Mouse (Mus musculus): Measurements from ENCODE around the gene Gm10309. TPM values are rescaled to one million over a fixed set of nuclear protein-coding genes. Genes with fewer than 3 reads are reported as not detected.
"Not testable (repeated sequence)": the region's sequence is repeated elsewhere in the genome, so short reads cannot be mapped to it uniquely, and the experiment has no call there.

Gene Gm10309
- total RNA-seq, 2 experiments from 2014 or later: not detected

- ATAC-seq (replicated peaks; ENCODE audit: poor library complexity): not testable (repeated sequence)
These were observed 27.6 kb downstream of the Gm10309 start for GRCm38 (mm10) chr17:86477401-86477800.

GRCm38 (mm10) chr17:86476674-86477073, 28.4 kb downstream of the Gm10309 start:
- no peak for ATAC-seq (replicated peaks; ENCODE audit: poor library complexity)

- ATAC-seq (replicated peaks; ENCODE audit: poor library complexity): no peak
These were observed 33.3 kb downstream of the Gm10309 start for GRCm38 (mm10) chr17:86471684-86472083.

DNA sequence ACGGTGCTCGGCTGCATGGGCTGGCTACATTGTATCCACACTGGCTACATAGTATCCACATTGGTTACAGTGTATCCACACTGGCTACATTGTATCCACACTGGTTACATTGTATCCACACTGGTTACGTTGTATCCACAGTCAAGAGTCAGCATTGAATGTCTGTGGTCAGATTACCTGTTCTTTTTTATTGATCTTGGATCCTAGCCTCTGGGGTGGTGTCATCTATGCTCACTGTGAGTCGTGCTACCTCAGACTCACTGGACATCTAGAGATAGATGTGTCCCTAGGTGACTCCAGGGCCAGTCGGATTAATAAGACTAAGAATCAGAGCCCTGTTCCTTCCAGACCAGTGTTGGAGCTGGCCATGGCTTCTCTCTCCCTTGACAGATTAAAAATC, 34.9 kb downstream of the Gm10309 start:
- no peak for ATAC-seq (replicated peaks; ENCODE audit: poor library complexity)

GRCm38 (mm10) chr17:86467967-86468366, 37.1 kb downstream of the Gm10309 start:
- no peak for ATAC-seq (replicated peaks; ENCODE audit: poor library complexity)

GRCm38 (mm10) chr17:86467291-86467898, 37.6 kb downstream of the Gm10309 start:
- 0 out of 2 replicates have a peak, but pooled peaks have one; percentile 14 for ATAC-seq (replicated peaks; ENCODE audit: poor library complexity)

DNA sequence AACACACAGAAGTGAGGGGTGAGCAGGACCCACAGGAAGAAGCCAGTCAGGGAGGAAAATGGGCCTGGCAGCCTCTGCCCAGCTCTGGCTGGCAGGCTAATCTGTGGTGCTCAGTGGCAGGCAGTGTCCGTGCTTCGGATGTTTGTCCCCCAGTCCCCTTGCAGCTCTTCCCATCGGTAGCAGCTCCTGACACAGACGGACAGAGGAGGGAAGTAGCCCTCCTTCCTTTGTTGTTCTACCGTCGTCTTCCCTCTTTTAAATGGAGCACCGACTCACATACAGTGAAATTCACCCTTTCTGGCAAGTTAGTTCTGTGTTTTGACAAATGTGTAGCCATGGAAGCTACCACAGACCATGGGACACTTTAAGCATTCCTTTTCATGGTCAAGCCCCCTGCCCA, 38.2 kb downstream of the Gm10309 start:
- no peak for ATAC-seq (replicated peaks; ENCODE audit: poor library complexity)

DNA sequence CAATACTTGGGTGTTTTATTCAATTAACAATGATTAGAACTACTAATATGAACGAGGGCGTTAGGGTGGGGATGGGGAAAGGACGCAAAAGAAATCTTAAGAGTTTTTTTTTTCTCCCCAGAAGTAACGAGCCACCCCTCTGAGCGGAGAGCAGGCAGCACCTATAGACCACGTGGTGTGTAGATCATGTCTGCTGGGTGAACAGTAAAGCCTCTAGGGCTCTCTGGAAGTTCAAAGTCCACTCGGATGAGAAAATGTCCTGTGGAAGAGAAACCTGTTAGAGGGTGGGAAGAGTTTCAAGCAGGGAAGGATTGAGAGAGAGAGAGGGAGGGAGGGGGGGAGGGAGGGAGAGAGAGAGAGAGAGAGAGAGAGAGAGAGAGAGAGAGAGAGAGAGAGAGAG, 38.6 kb downstream of the Gm10309 start:
- ATAC-seq (replicated peaks; ENCODE audit: poor library complexity): no peak

- ATAC-seq (replicated peaks; ENCODE audit: poor library complexity): no peak
These were observed 39.2 kb downstream of the Gm10309 start for GRCm38 (mm10) chr17:86465865-86466264.

DNA sequence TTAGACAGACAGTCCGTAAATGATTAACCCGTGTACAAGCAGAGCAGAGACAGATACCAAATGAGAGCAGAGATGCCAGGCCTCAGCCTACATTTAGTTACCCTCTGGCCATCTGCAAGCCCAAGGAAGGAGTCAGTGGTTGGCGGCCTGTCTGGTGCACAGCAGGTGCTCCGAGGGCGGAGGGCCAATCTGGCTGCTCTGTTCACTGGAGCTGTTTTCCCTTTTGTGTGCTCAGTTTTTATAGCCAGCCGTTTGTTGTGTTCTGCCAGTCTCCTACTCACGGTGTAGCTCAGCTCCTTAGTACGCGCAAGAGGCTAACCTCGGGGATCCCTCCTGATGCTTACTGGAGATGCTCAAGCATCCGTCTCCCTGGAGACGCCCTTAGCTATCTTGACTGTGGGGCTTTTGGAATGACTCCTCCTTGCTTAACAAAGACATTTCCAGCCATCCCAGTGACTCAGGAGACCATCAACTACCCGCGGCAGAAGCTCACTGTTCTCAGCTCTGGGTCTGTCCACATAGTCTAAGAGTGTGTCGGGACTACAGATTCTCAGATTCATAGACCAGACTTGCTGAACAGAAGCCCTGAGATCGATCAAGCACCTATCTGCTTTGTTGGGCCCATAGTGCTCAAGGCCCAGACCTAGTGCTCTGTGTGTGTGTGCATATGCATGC, 40.2 kb downstream of the Gm10309 start:
- no peak for ATAC-seq (replicated peaks; ENCODE audit: poor library complexity)

- no peak for ATAC-seq (replicated peaks; ENCODE audit: poor library complexity)
These were observed 40.8 kb downstream of the Gm10309 start for GRCm38 (mm10) chr17:86464197-86464596.

DNA sequence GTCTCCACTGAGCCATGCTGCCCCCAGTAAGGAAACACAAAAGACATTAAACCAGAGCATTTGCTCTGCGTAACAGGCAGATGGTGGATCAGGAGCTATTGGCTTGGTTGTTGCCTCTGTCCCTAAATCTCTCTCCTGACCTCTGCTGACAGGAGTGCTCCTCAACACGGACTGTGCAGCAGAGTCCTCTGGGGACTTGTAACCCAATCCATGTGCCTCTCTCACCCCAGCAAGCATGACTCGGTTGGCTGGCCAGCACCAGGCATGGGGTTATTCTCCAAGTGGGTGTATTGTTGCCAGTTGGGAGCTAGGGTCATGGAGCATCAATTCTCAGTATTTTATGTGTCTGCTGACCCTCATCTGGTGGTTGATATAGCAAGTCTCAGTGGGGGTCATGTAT, 41.7 kb downstream of the Gm10309 start:
- no peak for ATAC-seq (replicated peaks; ENCODE audit: poor library complexity)

GRCm38 (mm10) chr17:86460645-86461430, 44.2 kb downstream of the Gm10309 start:
- ATAC-seq (replicated peaks; ENCODE audit: poor library complexity): no peak

DNA sequence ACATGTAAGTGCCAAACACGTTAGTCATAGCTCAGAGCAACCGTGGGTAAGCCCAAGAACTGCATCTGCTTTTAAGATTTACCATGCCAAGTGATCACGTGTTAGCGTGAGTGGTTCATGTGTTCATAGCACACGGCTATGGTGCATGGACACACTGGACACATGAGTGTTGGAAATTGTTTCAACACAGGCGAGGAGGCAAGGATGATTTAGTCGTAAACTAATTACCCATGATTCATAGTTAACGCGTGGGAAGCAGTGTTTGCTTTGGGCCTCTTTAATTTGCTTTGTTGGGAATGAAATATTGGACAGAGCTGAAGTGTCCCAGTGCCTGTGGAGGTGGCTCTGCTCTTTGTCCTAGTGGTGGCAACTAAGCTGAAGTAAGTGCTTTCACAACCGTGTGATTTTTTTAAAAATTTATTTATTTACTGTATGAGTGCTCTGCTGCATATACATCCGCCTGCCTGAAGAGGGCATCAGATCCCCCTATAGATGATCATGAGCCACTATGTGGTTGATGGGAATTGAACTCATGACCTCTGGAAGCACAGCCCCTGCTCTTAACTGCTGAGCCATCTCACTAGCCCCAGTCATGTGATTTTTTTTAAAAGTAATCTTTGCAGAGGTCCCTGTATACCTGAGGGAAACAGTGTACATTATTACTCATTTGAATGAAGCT, 46.6 kb downstream of the Gm10309 start:
- ATAC-seq (replicated peaks; ENCODE audit: poor library complexity): peak; percentile 56; the same call in 1 of the 2 replicates

DNA sequence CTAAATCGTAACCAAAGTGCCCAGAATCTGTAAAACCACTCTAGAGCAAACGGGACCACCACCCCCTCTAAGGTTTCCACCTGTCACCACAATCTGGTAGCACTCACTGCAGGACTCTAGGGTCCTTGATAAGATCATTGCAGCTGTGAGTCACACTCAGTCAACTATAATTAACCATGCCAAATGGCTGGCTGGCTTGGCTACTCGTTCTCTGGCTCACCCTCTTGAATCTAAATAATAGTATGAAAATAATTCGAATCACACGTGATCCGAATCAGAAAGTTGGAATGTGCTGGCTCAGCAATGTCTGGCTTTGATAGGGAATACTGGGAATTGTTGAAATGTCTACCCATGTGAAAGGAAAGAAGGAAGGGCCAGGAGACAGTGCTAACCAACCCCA, 48.5 kb downstream of the Gm10309 start:
- no peak for ATAC-seq (replicated peaks; ENCODE audit: poor library complexity)

- no peak for ATAC-seq (replicated peaks; ENCODE audit: poor library complexity)
These were observed 50.7 kb downstream of the Gm10309 start for GRCm38 (mm10) chr17:86454351-86454706.

DNA sequence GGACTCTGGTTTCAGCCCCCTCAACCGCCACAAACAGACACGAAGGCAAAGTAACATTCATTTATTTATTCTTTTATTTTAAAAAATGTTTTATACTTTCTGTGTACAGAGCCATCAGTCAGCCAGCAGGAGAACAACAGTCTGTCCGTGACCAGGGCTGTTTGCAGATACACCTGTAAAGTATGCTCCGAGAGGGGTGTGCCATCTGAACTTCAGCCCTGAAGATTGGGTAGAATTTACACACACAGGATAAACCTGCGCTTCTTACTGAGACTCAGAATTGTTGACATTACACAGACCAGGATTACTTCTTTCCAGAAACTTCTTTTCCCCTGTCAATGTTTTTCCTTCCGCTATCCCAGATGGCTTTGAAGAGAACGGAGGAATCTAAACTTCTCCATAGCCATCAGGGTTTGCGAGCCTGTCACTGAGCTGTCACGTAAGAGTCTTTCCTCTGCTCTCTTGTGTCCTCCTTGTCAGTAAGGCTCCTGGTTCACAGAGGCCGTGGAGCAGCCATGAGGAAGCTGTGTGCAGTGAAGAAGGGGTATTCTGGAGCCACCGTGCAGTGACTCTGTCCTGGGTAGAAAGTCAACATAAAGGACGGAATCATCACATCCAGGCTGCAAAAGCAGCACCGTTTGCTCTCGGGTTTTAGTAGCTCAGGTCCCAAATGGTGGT, 51.2 kb downstream of the Gm10309 start:
- no peak for ATAC-seq (replicated peaks; ENCODE audit: poor library complexity)

GRCm38 (mm10) chr17:86452934-86453333, 52.1 kb downstream of the Gm10309 start:
- ATAC-seq (replicated peaks; ENCODE audit: poor library complexity): peak; percentile 68

All from megakaryocyte progenitor cell, adult 5-6 weeks (primary cell).